Mouse (Mus musculus): ENCODE data around the gene Sptbn2. TPM values are rescaled to one million over a fixed set of nuclear protein-coding genes. Genes with fewer than 3 reads are reported as not detected.

Gene Sptbn2
- polyA plus RNA-seq, 1 experiment from 2014 or later, result 3.4 TPM

- H3K36me3 ChIP-seq, result peaks cover 46% of the 10 kb centered on the region
- no peak overlapping the region for H3K4me3 ChIP-seq
- H3K4me1 ChIP-seq, result no peaks in the 10 kb centered on the region
- no peak for DNase-seq (ENCODE audit: low spot score)
- no peaks in the 10 kb centered on the region for H3K9me3 ChIP-seq (replicated peaks)
- no peak overlapping the region for H3K27ac ChIP-seq
- no peaks in the 10 kb centered on the region for H3K27me3 ChIP-seq (ENCODE audit: low read depth, poor library complexity, severe bottlenecking)
- 90% methylated on average over 11 of the region's 11 CpGs for WGBS
Observed at GRCm38 (mm10) chr19:4739053-4739452, 28.1 kb downstream of the Sptbn2 start.

GRCm38 (mm10) chr19:4739762-4740161, 28.8 kb downstream of the Sptbn2 start:
- no peak overlapping the region for H3K4me3 ChIP-seq
- H3K9me3 ChIP-seq (replicated peaks), result no peaks in the 10 kb centered on the region
- no peaks in the 10 kb centered on the region for H3K4me1 ChIP-seq
- DNase-seq (ENCODE audit: low spot score), result no peak
- H3K27ac ChIP-seq, result no peak overlapping the region
- H3K27me3 ChIP-seq (ENCODE audit: low read depth, poor library complexity, severe bottlenecking), result no peaks in the 10 kb centered on the region
- 87% methylated on average over 5 of the region's 5 CpGs for WGBS
- H3K36me3 ChIP-seq, result peaks cover 46% of the 10 kb centered on the region

GRCm38 (mm10) chr19:4741482-4741881, 30.5 kb downstream of the Sptbn2 start:
- DNase-seq (ENCODE audit: low spot score), result no peak
- WGBS, result 80% methylated on average over 10 of the region's 10 CpGs
- Histone ChIP-seq H3K9me3 (replicated peaks) (no peaks in the 10 kb centered on the region), H3K4me1 (no peaks in the 10 kb centered on the region), H3K27ac (no peak overlapping the region), H3K4me3 (no peak overlapping the region), H3K36me3 (peaks cover 56% of the 10 kb centered on the region), H3K27me3 (ENCODE audit: low read depth, poor library complexity, severe bottlenecking) (no peaks in the 10 kb centered on the region)

GRCm38 (mm10) chr19:4742229-4742628, 31.3 kb downstream of the Sptbn2 start:
- no peak overlapping the region for H3K4me3 ChIP-seq
- H3K27me3 ChIP-seq (ENCODE audit: low read depth, poor library complexity, severe bottlenecking), result no peaks in the 10 kb centered on the region
- peaks cover 57% of the 10 kb centered on the region for H3K36me3 ChIP-seq
- DNase-seq (ENCODE audit: low spot score), result no peak
- no peak overlapping the region for H3K27ac ChIP-seq
- WGBS, result 92% methylated on average over 6 of the region's 6 CpGs
- H3K4me1 ChIP-seq, result no peaks in the 10 kb centered on the region
- no peaks in the 10 kb centered on the region for H3K9me3 ChIP-seq (replicated peaks)

GRCm38 (mm10) chr19:4743524-4743923, 32.6 kb downstream of the Sptbn2 start:
- no peaks in the 10 kb centered on the region for H3K9me3 ChIP-seq (replicated peaks)
- no peaks in the 10 kb centered on the region for H3K4me1 ChIP-seq
- 45% methylated on average over 5 of the region's 5 CpGs for WGBS
- H3K27ac ChIP-seq, result no peak overlapping the region
- no peaks in the 10 kb centered on the region for H3K27me3 ChIP-seq (ENCODE audit: low read depth, poor library complexity, severe bottlenecking)
- peaks cover 54% of the 10 kb centered on the region for H3K36me3 ChIP-seq
- no peak for DNase-seq (ENCODE audit: low spot score)
- no peak overlapping the region for H3K4me3 ChIP-seq

- no peaks in the 10 kb centered on the region for H3K9me3 ChIP-seq (replicated peaks)
- WGBS, result 86% methylated on average over 14 of the region's 14 CpGs
- no peaks in the 10 kb centered on the region for H3K27me3 ChIP-seq (ENCODE audit: low read depth, poor library complexity, severe bottlenecking)
- DNase-seq (ENCODE audit: low spot score), result no peak
- H3K4me1 ChIP-seq, result no peaks in the 10 kb centered on the region
- H3K27ac ChIP-seq, result no peak overlapping the region
- H3K36me3 ChIP-seq, result peaks cover 57% of the 10 kb centered on the region
- H3K4me3 ChIP-seq, result no peak overlapping the region
Observed at GRCm38 (mm10) chr19:4744026-4744425, 33.1 kb downstream of the Sptbn2 start.

- 94% methylated on average over 9 of the region's 9 CpGs for WGBS
- H3K4me3 ChIP-seq, result no peak overlapping the region
- H3K36me3 ChIP-seq, result peaks cover 56% of the 10 kb centered on the region
- H3K9me3 ChIP-seq (replicated peaks), result no peaks in the 10 kb centered on the region
- H3K27me3 ChIP-seq (ENCODE audit: low read depth, poor library complexity, severe bottlenecking), result no peaks in the 10 kb centered on the region
- H3K4me1 ChIP-seq, result no peaks in the 10 kb centered on the region
- H3K27ac ChIP-seq, result no peak overlapping the region
- no peak for DNase-seq (ENCODE audit: low spot score)
Observed at GRCm38 (mm10) chr19:4745057-4745456, 34.1 kb downstream of the Sptbn2 start.

GRCm38 (mm10) chr19:4745681-4746080, 34.7 kb downstream of the Sptbn2 start:
- Histone ChIP-seq H3K27ac (no peak overlapping the region), H3K27me3 (ENCODE audit: low read depth, poor library complexity, severe bottlenecking) (no peaks in the 10 kb centered on the region), H3K4me3 (no peak overlapping the region), H3K36me3 (peaks cover 62% of the 10 kb centered on the region), H3K9me3 (replicated peaks) (no peaks in the 10 kb centered on the region), H3K4me1 (no peaks in the 10 kb centered on the region)
- 94% methylated on average over 10 of the region's 10 CpGs for WGBS
- no peak for DNase-seq (ENCODE audit: low spot score)

GRCm38 (mm10) chr19:4746611-4747010, 35.6 kb downstream of the Sptbn2 start:
- H3K27me3 ChIP-seq (ENCODE audit: low read depth, poor library complexity, severe bottlenecking), result no peaks in the 10 kb centered on the region
- H3K36me3 ChIP-seq, result peaks cover 63% of the 10 kb centered on the region
- no peak overlapping the region for H3K27ac ChIP-seq
- WGBS, result 85% methylated on average over 14 of the region's 14 CpGs
- no peak for DNase-seq (ENCODE audit: low spot score)
- no peaks in the 10 kb centered on the region for H3K9me3 ChIP-seq (replicated peaks)
- H3K4me1 ChIP-seq, result no peaks in the 10 kb centered on the region
- no peak overlapping the region for H3K4me3 ChIP-seq

GRCm38 (mm10) chr19:4747631-4748312, 36.8 kb downstream of the Sptbn2 start:
- H3K9me3 ChIP-seq (replicated peaks), result no peaks in the 10 kb centered on the region
- H3K4me3 ChIP-seq, result no peak overlapping the region
- no peaks in the 10 kb centered on the region for H3K27me3 ChIP-seq (ENCODE audit: low read depth, poor library complexity, severe bottlenecking)
- no peaks in the 10 kb centered on the region for H3K4me1 ChIP-seq
- H3K27ac ChIP-seq, result no peak overlapping the region
- WGBS, result 91% methylated on average over 9 of the region's 9 CpGs
- peaks cover 66% of the 10 kb centered on the region for H3K36me3 ChIP-seq
- no peak for DNase-seq (ENCODE audit: low spot score)

- Histone ChIP-seq H3K27me3 (ENCODE audit: low read depth, poor library complexity, severe bottlenecking) (no peaks in the 10 kb centered on the region), H3K4me3 (no peak overlapping the region), H3K9me3 (replicated peaks) (no peaks in the 10 kb centered on the region), H3K36me3 (peaks cover 66% of the 10 kb centered on the region), H3K4me1 (no peaks in the 10 kb centered on the region), H3K27ac (no peak overlapping the region)
- no peak for DNase-seq (ENCODE audit: low spot score)
- WGBS, result 83% methylated on average over 10 of the region's 10 CpGs
Observed at GRCm38 (mm10) chr19:4748493-4748892, 37.5 kb downstream of the Sptbn2 start.

GRCm38 (mm10) chr19:4749975-4750374, 39.0 kb downstream of the Sptbn2 start:
- WGBS, result 87% methylated on average over 6 of the region's 6 CpGs
- H3K27me3 ChIP-seq (ENCODE audit: low read depth, poor library complexity, severe bottlenecking), result no peaks in the 10 kb centered on the region
- DNase-seq (ENCODE audit: low spot score), result peak; percentile 16
- peaks cover 54% of the 10 kb centered on the region for H3K36me3 ChIP-seq
- no peaks in the 10 kb centered on the region for H3K9me3 ChIP-seq (replicated peaks)
- H3K4me1 ChIP-seq, result no peaks in the 10 kb centered on the region
- H3K27ac ChIP-seq, result no peak overlapping the region
- no peak overlapping the region for H3K4me3 ChIP-seq

- peak; percentile 89 for DNase-seq (ENCODE audit: low spot score)
- Histone ChIP-seq H3K36me3 (peaks cover 41% of the 10 kb centered on the region), H3K4me1 (peaks cover 15% of the 10 kb centered on the region), H3K27me3 (ENCODE audit: low read depth, poor library complexity, severe bottlenecking) (no peaks in the 10 kb centered on the region), H3K27ac (peak overlapping the region; percentile 99), H3K9me3 (replicated peaks) (no peaks in the 10 kb centered on the region), H3K4me3 (peak overlapping the region; percentile 85)
- WGBS, result under 1% methylated on average over 10 of the region's 10 CpGs
Observed at GRCm38 (mm10) chr19:4755565-4756192, 44.7 kb downstream of the Sptbn2 start.

Data from limb, embryonic 10.5 days (tissue).